Mouse (Mus musculus): ENCODE results near the gene Swi5.

Swi5 gene

GRCm38 (mm10) chr2:32311443-32312317 lies 23.8 kb upstream of the Swi5 start:
- peak; percentile 25 to 45 for DNase-seq

- peak; percentile 30 to 36 for DNase-seq
Observed at GRCm38 (mm10) chr2:32310096-32310845, 22.4 kb upstream of the Swi5 start.

GRCm38 (mm10) chr2:32308870-32309568 lies 21.1 kb upstream of the Swi5 start:
- peak; percentile 57 to 72 for DNase-seq

GRCm38 (mm10) chr2:32307941-32308760 lies 20.3 kb upstream of the Swi5 start:
- peak; percentile 78 to 85 for DNase-seq

GRCm38 (mm10) chr2:32307247-32307798 lies 19.4 kb upstream of the Swi5 start:
- peak; percentile 39 to 45 for DNase-seq

GRCm38 (mm10) chr2:32306176-32306575 lies 18.3 kb upstream of the Swi5 start:
- peak; percentile 42 for DNase-seq

GRCm38 (mm10) chr2:32305668-32306067 lies 17.8 kb upstream of the Swi5 start:
- peak; percentile 32 to 40 for DNase-seq

- DNase-seq, result peak; percentile 86 to 90
Observed at GRCm38 (mm10) chr2:32304145-32304832, 16.4 kb upstream of the Swi5 start.

- DNase-seq, result peak in 1 of 2 experiments; percentile 38
Observed at GRCm38 (mm10) chr2:32302952-32303351, 15.1 kb upstream of the Swi5 start.

GRCm38 (mm10) chr2:32299469-32299868 lies 11.6 kb upstream of the Swi5 start:
- no peak for DNase-seq

GRCm38 (mm10) chr2:32295842-32296241 lies 8.0 kb upstream of the Swi5 start:
- peak; percentile 30 to 53 for DNase-seq

- DNase-seq, result no peak
Observed at GRCm38 (mm10) chr2:32295285-32295684, 7.4 kb upstream of the Swi5 start.

GRCm38 (mm10) chr2:32294348-32294747 lies 6.5 kb upstream of the Swi5 start:
- peak; percentile 75 for DNase-seq

- DNase-seq, result no peak
Observed at GRCm38 (mm10) chr2:32289578-32289977, 1.7 kb upstream of the Swi5 start.

GRCm38 (mm10) chr2:32288371-32288931 lies 576 bp upstream of the Swi5 start:
- no peak for DNase-seq

- no peak for DNase-seq
Observed at GRCm38 (mm10) chr2:32287334-32287840, 488 bp downstream of the Swi5 start, which contains the start of gene Golga2. TSS of gene Golga2 (plus strand) at chr2:32287384.

- no peak for DNase-seq
Observed at GRCm38 (mm10) chr2:32283986-32284385, 3.9 kb downstream of the Swi5 start.

- DNase-seq, result peak; percentile 57 to 71
Observed at GRCm38 (mm10) chr2:32282727-32283126, 5.1 kb downstream of the Swi5 start.

GRCm38 (mm10) chr2:32282289-32282688 lies 5.6 kb downstream of the Swi5 start:
- DNase-seq, result no peak

- no peak for DNase-seq
Observed at GRCm38 (mm10) chr2:32275823-32276222, 12.1 kb downstream of the Swi5 start.

- DNase-seq, result peak; percentile 54 to 76
Observed at GRCm38 (mm10) chr2:32260635-32261034, 27.2 kb downstream of the Swi5 start.

Measured in cerebellum, postnatal 25 days (tissue).